Mouse (Mus musculus) gastrocnemius, adult 8-10 months (tissue): Measurements from ENCODE around the gene Rpl10-ps3. TPM values are rescaled to one million over a fixed set of nuclear protein-coding genes. Genes with fewer than 3 reads are reported as not detected.

ENCODE experiments used
- DNase-seq, 2 experiments: peaks; one replicate each; pipeline ENCODE4 v3.0.0; 2022; ENCODE audit warnings: low spot score in 2 of 2
- total RNA-seq, 4 experiments: library from RNA; stranded (reverse); gene quantifications; 2 replicates each; pipeline ENCODE4 v1.2.4; 2022

Rpl10-ps3 gene
- total RNA-seq: 100 to 1,000 TPM; 487 to 681 (median 590) TPM

DNA sequence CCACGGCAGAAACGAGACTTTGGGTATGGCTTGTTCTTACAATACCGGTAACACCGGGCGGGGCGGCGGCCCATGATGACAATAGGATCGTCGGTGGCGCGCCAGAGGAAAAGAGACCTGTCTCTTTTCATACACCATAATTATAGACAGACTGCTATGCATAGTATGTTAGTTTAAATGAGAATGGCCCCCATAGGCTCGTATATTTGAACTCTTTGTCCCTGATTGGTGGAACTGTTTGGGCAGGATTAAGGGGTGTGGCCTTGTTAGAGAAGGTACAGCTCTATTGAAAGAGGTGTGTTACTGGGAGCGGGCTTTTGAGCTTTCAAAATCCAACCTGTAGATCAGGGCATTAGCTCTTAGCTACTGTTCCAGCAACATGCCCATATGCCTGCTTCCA is at the start of gene Rpl10-ps3:
Gene Rpl10-ps3, minus strand, starts transcription at position 101 of the 400 bp plus-strand sequence.
- no peak for DNase-seq

- DNase-seq: no peak
Measured at GRCm38 (mm10) chr9:50375598-50375997, 30.8 kb upstream of the Rpl10-ps3 start.

DNA sequence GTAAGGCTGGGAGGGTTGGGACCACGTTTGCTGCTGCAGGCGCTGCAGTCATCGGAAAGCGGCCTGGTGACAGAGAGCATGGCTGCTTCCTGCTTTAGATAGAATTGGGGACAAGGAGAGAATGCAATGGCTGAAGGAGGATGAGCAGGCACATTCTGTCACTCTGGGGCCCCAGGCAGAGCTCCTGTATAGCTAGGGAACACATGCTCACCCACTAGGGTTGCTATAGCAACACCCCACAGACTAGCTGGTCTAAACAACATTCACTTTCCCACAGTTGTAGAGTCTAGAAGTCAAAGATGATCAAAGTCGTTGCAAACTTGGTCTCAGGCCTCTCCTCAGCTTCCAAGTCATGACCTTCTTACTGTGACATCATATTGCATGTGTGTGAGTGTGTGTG is 29.9 kb upstream of the Rpl10-ps3 start:
- DNase-seq: no peak

DNA sequence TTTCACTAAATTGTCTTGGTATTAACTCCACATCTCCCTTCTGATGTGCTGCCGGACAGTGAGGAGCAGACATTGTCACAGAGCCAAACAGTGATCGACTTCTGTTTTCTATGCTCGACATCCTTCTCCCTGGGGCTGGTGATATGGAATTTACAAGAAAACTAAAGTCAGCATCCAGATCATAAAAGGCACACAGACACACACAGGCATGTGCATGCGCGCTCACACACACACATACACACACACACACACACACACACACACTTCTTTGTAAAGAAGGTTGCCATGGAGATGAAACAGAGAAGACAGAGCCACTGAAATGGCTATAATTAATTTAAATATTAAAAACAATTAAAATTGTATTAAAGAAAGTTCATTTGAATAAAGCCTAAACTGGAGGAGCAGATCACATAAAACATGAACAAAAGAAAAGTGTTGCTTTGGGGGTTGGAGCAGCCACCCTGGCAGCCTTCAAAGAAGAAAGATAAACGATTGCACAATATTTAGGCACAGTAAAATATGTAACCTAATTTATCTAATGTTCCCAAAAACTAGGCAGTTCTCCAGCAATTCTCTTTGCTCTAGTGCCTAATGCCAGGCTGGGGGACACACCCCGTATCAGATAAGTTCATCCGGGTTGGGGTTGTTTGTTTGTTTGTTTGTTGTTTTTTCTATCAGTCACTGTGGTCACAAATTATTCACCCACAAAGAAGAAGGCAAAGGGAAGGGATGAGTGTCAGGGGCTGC is 24.0 kb upstream of the Rpl10-ps3 start:
- DNase-seq: no peak

GRCm38 (mm10) chr9:50365059-50365780 is 20.5 kb upstream of the Rpl10-ps3 start:
- no peak for DNase-seq

GRCm38 (mm10) chr9:50363962-50364361 is 19.2 kb upstream of the Rpl10-ps3 start:
- DNase-seq: no peak

DNA sequence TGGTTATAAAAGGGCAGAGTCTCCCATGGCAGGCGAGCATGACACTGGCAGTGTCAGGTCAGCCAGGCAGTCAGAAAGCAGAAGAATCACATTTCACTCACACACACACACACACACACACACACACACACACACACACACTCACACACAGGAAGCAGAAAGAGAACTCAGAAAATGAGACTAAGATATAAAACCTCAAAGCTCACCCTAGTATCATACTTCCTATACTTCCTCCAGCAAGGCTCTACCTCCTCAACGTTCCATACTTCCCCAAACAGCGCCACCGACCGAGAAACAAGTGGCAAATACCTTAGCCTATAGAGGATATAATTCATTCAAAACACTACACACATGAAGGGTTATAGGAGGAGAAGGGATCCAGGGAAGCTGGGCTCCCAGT is 18.5 kb upstream of the Rpl10-ps3 start:
- no peak for DNase-seq

- no peak for DNase-seq
Measured at GRCm38 (mm10) chr9:50362556-50362955, 17.8 kb upstream of the Rpl10-ps3 start.

- no peak for DNase-seq
Measured at GRCm38 (mm10) chr9:50360370-50360769, 15.6 kb upstream of the Rpl10-ps3 start.

GRCm38 (mm10) chr9:50357331-50357730 is 12.6 kb upstream of the Rpl10-ps3 start:
- DNase-seq: no peak

DNA sequence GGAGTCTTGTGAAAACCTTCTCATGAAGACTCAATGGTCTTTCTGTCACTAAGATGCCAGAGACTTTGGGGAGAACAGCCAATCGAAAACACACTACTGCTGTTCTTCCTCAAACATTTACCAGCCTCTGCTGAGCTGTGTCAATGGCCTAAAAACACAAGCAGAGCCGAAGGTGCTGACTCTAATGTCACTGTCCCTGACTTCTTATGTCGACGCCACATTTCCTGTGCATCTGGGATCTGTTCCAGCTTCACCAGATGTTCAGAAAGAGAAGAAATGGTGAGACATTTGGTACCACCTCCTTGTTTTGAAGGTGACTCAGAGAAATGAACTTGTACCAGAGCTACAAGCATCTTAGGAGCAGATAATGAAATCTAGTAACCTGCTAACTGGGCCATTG is 7.0 kb upstream of the Rpl10-ps3 start:
- no peak for DNase-seq

- DNase-seq: no peak
Measured at GRCm38 (mm10) chr9:50350571-50350970, 5.8 kb upstream of the Rpl10-ps3 start.

DNA sequence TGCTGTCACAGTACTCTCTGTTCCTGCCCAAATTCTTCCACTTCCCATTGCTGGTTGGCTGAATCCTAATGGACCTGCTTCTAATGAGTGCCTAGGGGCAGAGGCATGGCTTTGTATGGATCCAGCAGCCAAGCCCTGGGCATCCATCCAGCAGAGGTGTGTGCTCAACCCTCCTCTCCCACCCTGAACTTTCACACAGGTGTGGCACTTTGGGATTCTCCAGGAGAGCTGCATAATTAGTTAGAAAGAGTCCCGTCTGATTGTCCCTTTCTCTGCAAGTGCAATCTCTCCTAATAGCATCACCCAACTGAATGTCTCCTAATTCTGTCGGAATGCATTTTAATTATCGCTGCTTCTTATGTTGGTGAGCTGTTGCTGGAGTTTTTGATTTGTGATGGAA is 4.4 kb upstream of the Rpl10-ps3 start:
- no peak for DNase-seq

DNA sequence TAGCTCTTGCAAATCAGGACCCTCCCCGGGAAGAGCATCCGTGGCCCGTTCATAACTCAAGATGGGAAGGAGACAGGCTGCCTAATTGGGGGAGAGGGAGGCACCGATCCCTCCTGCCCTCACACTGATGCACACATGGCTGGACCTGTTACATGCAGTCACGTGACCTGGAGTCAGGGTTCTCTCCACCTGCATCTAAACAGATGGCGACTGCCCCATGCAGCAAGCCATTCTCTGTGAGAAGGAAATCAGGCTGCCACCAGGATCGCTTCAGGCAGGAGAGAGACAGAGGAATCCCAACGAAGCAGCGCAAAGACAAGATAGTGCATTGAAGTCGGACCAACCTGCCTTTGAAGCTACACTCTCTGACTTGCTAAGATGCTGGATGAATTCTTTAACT is 3.5 kb upstream of the Rpl10-ps3 start:
- no peak for DNase-seq

- DNase-seq: no peak
Measured at GRCm38 (mm10) chr9:50335539-50336325, 9.0 kb downstream of the Rpl10-ps3 start.

GRCm38 (mm10) chr9:50333413-50333812 is 11.4 kb downstream of the Rpl10-ps3 start:
- DNase-seq: no peak

GRCm38 (mm10) chr9:50324355-50325225 is 20.2 kb downstream of the Rpl10-ps3 start:
- DNase-seq: no peak

DNA sequence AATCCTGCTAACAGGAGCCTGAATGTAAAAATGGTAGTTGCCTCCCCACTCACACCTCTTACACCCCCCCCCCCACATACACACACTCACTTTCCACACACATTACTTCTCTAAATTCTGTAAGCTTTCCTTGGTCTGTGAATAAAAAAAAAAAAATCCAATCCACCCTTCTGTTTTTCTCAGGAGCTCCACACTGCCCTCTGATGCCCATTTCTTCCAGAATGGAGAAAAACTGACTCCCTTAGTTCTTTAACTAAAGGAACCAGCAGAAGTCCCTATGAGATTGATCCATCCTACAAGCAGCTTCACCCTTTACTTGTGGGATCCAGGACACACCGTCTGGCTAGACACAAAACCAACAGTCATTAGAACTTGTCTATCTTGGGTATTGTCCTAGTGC is 24.0 kb downstream of the Rpl10-ps3 start:
- DNase-seq: no peak

DNA sequence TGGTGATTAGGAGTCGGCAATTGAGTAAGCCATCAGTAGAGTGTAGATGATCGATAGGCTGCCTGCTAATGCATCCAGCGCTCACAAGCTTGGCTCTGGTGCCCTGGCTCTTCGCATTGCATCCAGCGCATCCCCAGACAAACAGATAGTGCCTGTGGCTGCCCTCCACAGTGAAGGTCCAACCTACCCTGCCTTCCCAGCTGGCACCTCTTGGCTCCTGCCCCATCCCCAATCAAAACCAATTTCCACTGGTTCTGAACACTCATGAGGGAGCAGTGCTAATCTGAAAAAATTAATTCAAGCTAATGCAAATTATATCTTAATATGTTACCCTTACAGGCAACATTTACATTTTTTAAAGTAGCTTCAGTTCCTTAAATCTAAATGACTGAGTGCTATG is 25.3 kb downstream of the Rpl10-ps3 start:
- DNase-seq: no peak

GRCm38 (mm10) chr9:50317299-50317698 is 27.5 kb downstream of the Rpl10-ps3 start:
- no peak for DNase-seq

DNA sequence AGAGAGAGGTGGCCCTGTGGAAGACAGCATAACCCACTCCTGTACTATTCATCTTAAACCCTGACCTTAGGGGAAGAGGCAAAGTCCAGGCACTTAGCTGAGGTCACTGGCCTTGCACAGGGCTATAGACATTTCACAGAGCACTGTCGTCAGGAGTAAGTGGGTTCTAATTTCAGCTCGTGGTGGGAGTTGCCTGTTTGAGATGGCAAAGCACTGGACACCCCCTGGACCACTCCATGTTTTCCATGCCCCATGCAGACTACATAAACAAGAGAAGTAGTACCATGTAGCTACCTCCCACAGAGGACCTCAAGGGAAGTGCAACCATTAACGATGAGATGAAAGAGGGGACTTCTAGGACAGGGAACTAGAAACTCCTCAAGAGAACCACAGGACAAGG is 29.1 kb downstream of the Rpl10-ps3 start:
- no peak for DNase-seq
